Mouse (Mus musculus) olfactory bulb, adult 2 months (tissue): ENCODE results near the gene Nxf1.

ENCODE experiments used
- CTCF ChIP-seq: fragments of 200-500 bp; IDR thresholded peaks from 2 replicates; pipeline ENCODE4 v1.5.1; 2012; ENCODE audit warnings: low read depth, mild to moderate bottlenecking, low read length, moderate library complexity; ENCODE audit not compliant: insufficient read depth
- POLR2A ChIP-seq: fragments of 200-500 bp; IDR thresholded peaks from 2 replicates; pipeline ENCODE4 v1.6.1; 2012; ENCODE audit warnings: mild to moderate bottlenecking, low read depth, low read length, moderate library complexity; ENCODE audit not compliant: insufficient read depth

- no peak for TF ChIP-seq POLR2A
- no peak for TF ChIP-seq CTCF
Observed at GRCm38 (mm10) chr19:8714653-8715481, 42.0 kb upstream of the Nxf1 start.
